Mouse (Mus musculus) kidney, adult 2 months (tissue): Measurements from ENCODE around the gene Dbx1. TPM values are rescaled to one million over a fixed set of nuclear protein-coding genes. Genes with fewer than 3 reads are reported as not detected.

Experiments
- DNase-seq: peaks from one replicate; pipeline ENCODE4 v3.0.0; 2021
- H3K27ac ChIP-seq: fragments of 200-500 bp; 2 replicates; pipeline ENCODE4 v1.5.1; 2012; ENCODE audit warnings: low read depth, low read length, control low read depth, inconsistent platforms; ENCODE audit not compliant: insufficient read depth
- H3K27me3 ChIP-seq: fragments of 200-500 bp; replicated peaks from 2 replicates; pipeline ENCODE4 v1.6.1; 2012; ENCODE audit warnings: mild to moderate bottlenecking, moderate library complexity, low read length, inconsistent platforms; ENCODE audit not compliant: control insufficient read depth, insufficient read depth
- H3K36me3 ChIP-seq: fragments of 200-500 bp; 2 replicates; pipeline ENCODE4 v1.6.1; 2012; ENCODE audit warnings: mild to moderate bottlenecking, moderate library complexity, low read length, inconsistent platforms; ENCODE audit not compliant: control insufficient read depth, insufficient read depth
- H3K4me1 ChIP-seq: fragments of 200-500 bp; 2 replicates; pipeline ENCODE4 v1.6.1; 2011; ENCODE audit warnings: low read length; ENCODE audit not compliant: control insufficient read depth, insufficient read depth
- H3K4me3 ChIP-seq: fragments of 200-500 bp; 2 replicates; pipeline ENCODE4 v1.5.1; 2011; ENCODE audit warnings: mild to moderate bottlenecking, low read depth, low read length, control low read depth; ENCODE audit not compliant: insufficient read depth
- CTCF ChIP-seq: fragments of 200-500 bp; conservative IDR thresholded peaks from 2 replicates; pipeline ENCODE4 v1.5.1; 2011; ENCODE audit warnings: low read depth, mild to moderate bottlenecking, control low read depth, low read length, moderate library complexity, mixed read lengths; ENCODE audit not compliant: insufficient read depth, insufficient read length
- POLR2A ChIP-seq: fragments of 200-500 bp; IDR thresholded peaks from one replicate; pipeline ENCODE4 v1.6.1; 2011; ENCODE audit warnings: low read depth, low read length, control low read depth
- WGBS: fragments of 180-500 bp; shearing (Covaris S2); methylation state at CpG from one replicate; pipeline ENCODE4 v1.1.7; 2018; 5-methylcytosine and 5-hydroxymethylcytosine counted together
- polyA plus RNA-seq: library from polyadenylated mRNA; depleted of rRNA; stranded (reverse); fragments of >200 nt; gene quantifications from 2 replicates; pipeline ENCODE4 v1.2.3, GENCODE M21; 2012; rRNA removed

Gene Dbx1
- polyA plus RNA-seq, 1 experiment, result not detected

DNA sequence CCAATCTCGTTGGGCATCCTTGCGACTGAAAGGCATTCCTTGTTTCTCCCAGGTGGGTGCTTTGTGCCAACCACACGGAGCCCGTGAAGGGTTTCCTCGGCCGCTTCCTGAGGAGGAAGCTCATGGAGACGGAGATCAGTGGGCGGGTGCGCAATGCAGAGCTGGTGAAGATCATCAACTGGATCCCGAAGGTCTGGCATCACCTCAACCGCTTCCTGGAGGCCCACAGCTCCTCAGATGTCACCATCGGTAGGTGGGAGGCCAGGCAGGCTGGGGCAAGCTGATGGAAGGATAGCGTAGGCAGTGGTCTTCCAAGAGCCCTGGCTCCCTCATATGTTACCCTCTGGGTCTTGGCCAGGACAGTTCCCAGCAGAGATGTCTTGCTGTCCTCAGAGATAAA is 38.4 kb downstream of the Dbx1 start:
- no peak overlapping the region for H3K27ac ChIP-seq
- no peaks in the 10 kb centered on the region for H3K36me3 ChIP-seq
- H3K4me1 ChIP-seq, result no peaks in the 10 kb centered on the region
- WGBS, result 94% methylated on average over 13 of the region's 13 CpGs
- H3K27me3 ChIP-seq, result no peaks in the 10 kb centered on the region
- DNase-seq, result no peak
- no peak for TF ChIP-seq POLR2A
- no peak for TF ChIP-seq CTCF
- H3K4me3 ChIP-seq, result no peak overlapping the region

DNA sequence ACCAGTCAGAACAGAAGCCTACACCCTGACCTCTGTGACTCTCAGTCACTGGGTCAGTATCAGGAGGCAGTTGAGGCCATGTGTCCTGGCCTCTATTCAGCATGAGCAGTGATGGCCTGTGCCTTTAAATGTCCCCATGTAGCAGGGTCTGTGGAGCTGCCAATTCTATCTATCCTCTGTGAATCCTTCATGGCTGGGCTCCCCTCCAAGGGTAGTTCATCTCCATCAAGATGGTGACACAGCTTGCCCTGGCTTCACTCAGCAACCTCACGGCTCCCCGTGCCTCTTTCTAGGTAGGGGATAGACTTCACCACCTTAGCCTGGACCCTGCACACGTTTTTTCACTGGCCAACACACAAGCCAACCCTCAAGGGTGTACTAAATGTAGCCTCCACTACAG is 38.9 kb downstream of the Dbx1 start:
- TF ChIP-seq CTCF (no peak), POLR2A (no peak)
- WGBS, result 75% methylated on average over 3 of the region's 3 CpGs
- no peaks in the 10 kb centered on the region for H3K36me3 ChIP-seq

DNA sequence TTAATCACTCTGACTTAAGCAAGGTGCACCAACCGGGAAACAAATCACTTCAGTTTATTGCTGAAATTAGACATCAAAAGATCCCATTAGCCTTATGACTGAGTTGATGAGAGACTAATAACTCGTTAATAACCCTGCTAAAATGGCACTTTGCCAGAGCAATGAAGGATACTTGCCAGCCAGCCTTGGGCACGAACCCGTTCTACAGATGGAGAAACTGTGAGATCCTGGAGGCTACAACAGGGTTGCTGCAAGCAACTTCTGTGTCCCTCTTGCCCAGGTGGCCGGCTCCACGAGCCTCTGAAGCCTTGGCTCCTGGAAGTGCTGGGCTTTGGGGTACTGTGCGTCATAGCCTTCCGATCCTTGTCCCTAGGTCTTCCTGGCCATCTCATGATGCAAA is 47.0 kb downstream of the Dbx1 start:
- Histone ChIP-seq H3K4me3 (no peak overlapping the region), H3K27me3 (no peaks in the 10 kb centered on the region), H3K27ac (no peak overlapping the region), H3K4me1 (no peaks in the 10 kb centered on the region), H3K36me3 (no peaks in the 10 kb centered on the region)
- no peak for DNase-seq
- no peak for TF ChIP-seq CTCF
- no peak for TF ChIP-seq POLR2A
- 77% methylated on average over 8 of the region's 8 CpGs for WGBS

More for the DNA sequence above, 38.9 kb downstream of the Dbx1 start:
- Histone ChIP-seq H3K4me3 (no peak overlapping the region), H3K27ac (no peak overlapping the region), H3K27me3 (no peaks in the 10 kb centered on the region), H3K4me1 (no peaks in the 10 kb centered on the region)
- DNase-seq, result no peak

DNA sequence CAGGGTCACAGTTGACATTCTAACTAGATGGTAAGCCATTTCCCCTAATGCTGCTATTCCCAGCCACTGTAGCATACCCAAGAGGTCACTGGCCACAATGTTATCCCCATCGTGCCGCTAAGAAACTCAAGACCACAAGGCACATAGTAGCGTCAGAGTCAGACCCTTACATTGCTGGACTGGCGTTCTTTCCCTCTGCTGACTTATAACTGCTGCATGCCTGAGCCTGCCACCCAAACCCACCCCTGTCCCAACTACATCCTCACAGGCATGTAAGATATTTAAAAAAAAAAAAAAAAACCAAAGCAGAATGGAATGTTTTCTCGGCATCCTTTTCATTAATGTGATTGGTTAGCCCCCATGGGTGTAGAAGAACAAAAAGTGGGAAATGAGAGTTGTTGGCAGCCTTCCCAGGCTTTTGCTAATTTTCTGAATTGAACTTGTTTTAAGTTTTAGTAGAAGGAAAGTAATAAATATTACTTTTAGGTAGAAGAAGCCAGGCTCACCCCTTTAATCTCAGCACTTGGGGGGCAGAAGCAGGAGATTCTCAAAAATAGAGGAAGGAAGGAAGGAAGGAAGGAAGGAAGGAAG is 50.0 kb downstream of the Dbx1 start:
- Histone ChIP-seq H3K27ac (no peak overlapping the region), H3K36me3 (no peaks in the 10 kb centered on the region), H3K4me3 (no peak overlapping the region), H3K4me1 (no peaks in the 10 kb centered on the region), H3K27me3 (no peaks in the 10 kb centered on the region)
- no peak for TF ChIP-seq CTCF
- TF ChIP-seq POLR2A, result no peak
- DNase-seq, result no peak
- 63% methylated on average over 5 of the region's 5 CpGs for WGBS

DNA sequence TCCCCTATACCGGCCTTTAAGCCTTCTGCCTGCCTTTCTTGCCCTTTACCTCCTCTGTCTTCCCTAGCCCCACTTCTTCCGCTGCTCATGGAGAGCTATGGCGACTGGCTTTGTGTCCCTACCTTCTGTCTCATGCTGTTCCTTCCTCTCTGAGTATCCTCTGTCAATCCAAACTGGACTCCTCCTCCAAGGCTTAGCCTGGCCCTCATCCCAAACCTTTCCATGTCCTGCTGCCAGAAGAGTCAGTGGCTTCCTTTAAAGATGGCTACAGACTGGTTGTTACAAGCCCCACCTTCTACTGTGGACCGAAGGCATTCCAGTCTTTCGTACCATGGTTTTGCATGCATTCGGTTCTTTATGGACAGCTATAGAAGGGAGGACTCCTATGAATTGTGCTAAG is 53.5 kb downstream of the Dbx1 start:
- Histone ChIP-seq H3K27me3 (no peaks in the 10 kb centered on the region), H3K4me3 (no peak overlapping the region), H3K36me3 (no peaks in the 10 kb centered on the region), H3K4me1 (no peaks in the 10 kb centered on the region), H3K27ac (no peak overlapping the region)
- 91% methylated on average over 6 of the region's 6 CpGs for WGBS
- TF ChIP-seq CTCF, result no peak
- no peak for TF ChIP-seq POLR2A
- DNase-seq, result no peak

DNA sequence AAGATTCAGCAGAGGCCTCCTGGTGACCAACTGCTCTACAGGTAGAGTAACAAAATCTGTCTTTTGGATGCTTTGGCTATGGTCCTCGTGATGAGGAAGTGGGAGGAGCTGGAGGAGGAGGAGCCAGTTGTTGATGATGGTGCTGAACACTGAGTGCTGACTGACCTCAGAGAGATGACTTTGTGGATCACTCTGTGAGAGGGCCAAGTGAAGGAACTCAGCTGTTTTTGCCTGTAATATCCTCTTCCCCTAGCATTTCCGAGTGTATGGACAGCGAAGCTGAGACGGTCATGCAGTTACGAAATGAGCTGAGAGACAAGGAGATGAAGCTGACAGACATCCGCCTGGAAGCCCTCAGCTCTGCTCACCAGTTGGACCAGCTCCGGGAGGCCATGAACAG is 54.1 kb downstream of the Dbx1 start:
- H3K36me3 ChIP-seq, result no peaks in the 10 kb centered on the region
- no peak for DNase-seq
- H3K27me3 ChIP-seq, result no peaks in the 10 kb centered on the region
- H3K27ac ChIP-seq, result no peak overlapping the region
- WGBS, result 70% methylated on average over 7 of the region's 7 CpGs
- TF ChIP-seq POLR2A (no peak), CTCF (no peak)
- H3K4me3 ChIP-seq, result no peak overlapping the region
- H3K4me1 ChIP-seq, result no peaks in the 10 kb centered on the region

DNA sequence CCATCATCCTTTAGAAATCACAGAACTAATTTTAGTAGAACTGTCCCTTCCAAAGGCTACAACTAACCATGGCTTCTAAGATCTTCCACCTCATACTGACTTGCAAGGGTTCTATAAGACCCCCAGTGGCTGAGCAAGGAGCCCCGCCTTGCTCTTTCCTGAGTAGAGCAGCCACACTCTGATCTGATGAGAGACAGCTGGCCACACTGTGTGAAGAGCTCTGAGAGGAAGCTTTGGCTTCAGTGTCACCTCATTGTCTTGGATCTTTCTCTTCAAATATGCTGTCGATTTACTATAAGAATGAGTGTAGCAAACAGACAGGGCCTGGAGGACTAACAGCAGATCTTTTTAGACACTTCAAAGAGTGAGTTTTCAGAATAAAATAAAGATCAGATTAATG is 54.7 kb downstream of the Dbx1 start:
- H3K4me1 ChIP-seq, result no peaks in the 10 kb centered on the region
- TF ChIP-seq CTCF, result no peak
- TF ChIP-seq POLR2A, result no peak
- DNase-seq, result no peak
- no peak overlapping the region for H3K4me3 ChIP-seq
- H3K27me3 ChIP-seq, result no peaks in the 10 kb centered on the region
- H3K27ac ChIP-seq, result no peak overlapping the region
- WGBS, result 93% methylated on average over 2 of the region's 2 CpGs
- no peaks in the 10 kb centered on the region for H3K36me3 ChIP-seq

Other genes with a start within 250 kb of the Dbx1 start
- gene Htatip2, start 122.3 kb upstream of the Dbx1 start, polyA plus RNA-seq, result 11.4 and 16.2 TPM in 2 replicates
- 12.1 and 14.6 TPM in 2 replicates for gene Prmt3, start 141.5 kb upstream of the Dbx1 start, polyA plus RNA-seq